Mouse (Mus musculus) testis, adult 2 months (tissue): ENCODE measurements around the gene Krt73.

ENCODE experiments used
- CTCF ChIP-seq: fragments of 200-500 bp; IDR thresholded peaks from 2 replicates; pipeline ENCODE4 v1.5.1; 2012; ENCODE audit warnings: low read depth, mild to moderate bottlenecking, inconsistent platforms, low read length, moderate library complexity; ENCODE audit not compliant: control insufficient read depth, insufficient read depth, insufficient replicate concordance
- POLR2A ChIP-seq: fragments of 200-500 bp; IDR thresholded peaks from 2 replicates; pipeline ENCODE4 v1.6.1; 2012; ENCODE audit warnings: low read depth, mild to moderate bottlenecking, inconsistent platforms, low read length, moderate library complexity; ENCODE audit not compliant: control insufficient read depth

DNA sequence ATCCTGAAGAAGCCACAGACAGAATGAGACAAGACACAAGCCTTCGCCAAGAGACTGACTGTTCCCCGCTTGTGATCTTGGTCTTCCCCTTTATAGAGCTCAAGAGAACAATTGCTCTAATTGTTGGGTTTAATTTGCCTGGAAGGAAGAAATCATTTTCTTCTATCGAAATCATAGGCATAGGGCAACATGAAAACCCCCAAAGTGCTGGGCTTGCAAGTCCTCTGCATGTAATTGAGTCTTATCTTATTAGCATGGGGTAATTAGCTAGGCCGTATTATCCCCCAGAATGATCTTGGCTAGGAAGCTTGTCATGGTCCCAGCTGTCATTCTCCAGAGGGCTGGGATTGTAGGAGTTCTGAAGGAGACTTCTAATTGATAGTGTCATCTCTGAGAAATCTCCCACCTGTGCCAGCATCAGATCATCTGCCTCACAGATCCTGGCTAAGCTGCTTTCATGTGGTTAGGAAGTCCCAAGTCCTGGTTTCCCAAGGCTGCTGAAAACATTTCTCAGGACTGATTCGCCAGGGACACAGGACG, at the start of gene Krt73:
- TF ChIP-seq CTCF (no peak), POLR2A (no peak)
